Mouse (Mus musculus): ENCODE measurements around the gene Pla2g15. TPM values are rescaled to one million over a fixed set of nuclear protein-coding genes. Genes with fewer than 3 reads are reported as not detected.

The Pla2g15 gene
- polyA plus RNA-seq, 1 experiment from 2014 or later = 3.8 TPM

DNA sequence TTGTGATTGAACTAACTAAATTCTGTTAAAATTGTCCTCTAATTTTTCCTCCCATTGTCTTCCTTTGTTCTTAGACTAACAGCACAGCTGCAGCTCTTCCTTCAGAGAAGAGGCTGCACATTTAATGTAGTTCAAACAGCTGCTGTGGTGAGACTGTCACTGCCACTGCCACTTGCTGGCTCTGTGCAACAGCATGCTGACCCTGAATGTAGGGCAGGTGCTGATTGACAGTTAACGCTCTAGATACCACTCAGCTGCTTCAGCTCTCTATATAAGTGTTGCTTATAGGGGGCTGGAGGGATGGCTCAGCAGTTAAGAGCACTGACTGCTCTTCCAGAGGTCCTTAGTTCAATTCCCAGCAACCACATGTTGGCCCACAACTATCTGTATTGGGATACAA, 37.7 kb upstream of the Pla2g15 start:
- ATAC-seq (ENCODE audit: insufficient read depth) (no peak), DNase-seq (no peak)
- Histone ChIP-seq H3K4me2 (no peak overlapping the region), H3K27me3 (ENCODE audit: insufficient read depth, low read length) (no peaks in the 10 kb centered on the region), H3K4me1 (ENCODE audit: insufficient read depth) (no peaks in the 10 kb centered on the region), H3K9ac (no peak overlapping the region), H3K36me3 (ENCODE audit: insufficient read depth) (peaks cover 59% of the 10 kb centered on the region), H3K27ac (ENCODE audit: low read depth) (0 out of 2 replicates have a peak overlapping the region, but pooled peaks have one; percentile 43), H3K9me3 (ENCODE audit: low read depth, low read length) (no peaks in the 10 kb centered on the region), H3K4me3 (ENCODE audit: low read depth, low read length) (no peak overlapping the region)
- 62% methylated on average over 1 of the region's 1 CpGs for WGBS
- TF ChIP-seq CTCF (IDR thresholded peaks at IDR 0.05; ENCODE audit: low read depth) = no peak

DNA sequence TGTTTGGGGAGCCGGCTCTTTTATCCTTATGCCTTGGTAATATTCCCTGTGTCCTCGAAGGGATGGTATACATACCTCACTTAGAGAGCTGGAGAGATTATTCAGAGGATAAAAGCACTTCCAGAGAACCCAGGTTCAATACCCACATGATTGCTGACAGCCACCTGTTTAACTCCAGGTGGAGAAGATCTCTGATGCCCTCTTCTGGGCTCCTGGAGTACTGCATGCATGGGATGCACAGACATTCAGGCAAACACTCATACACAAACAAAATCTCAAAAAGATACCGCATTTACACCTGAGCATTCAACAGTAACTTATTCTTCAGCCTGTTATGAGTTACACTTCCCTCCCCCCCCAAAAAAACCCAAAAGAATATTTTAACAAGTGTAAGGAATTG, 34.3 kb upstream of the Pla2g15 start:
- TF ChIP-seq CTCF (IDR thresholded peaks at IDR 0.05; ENCODE audit: low read depth) = peak; percentile 62
- no peaks in the 10 kb centered on the region for H3K9me3 ChIP-seq (ENCODE audit: low read depth, low read length)
- no peak overlapping the region for H3K9ac ChIP-seq
- peaks cover 44% of the 10 kb centered on the region for H3K36me3 ChIP-seq (ENCODE audit: insufficient read depth)
- ATAC-seq (ENCODE audit: insufficient read depth) = no peak
- H3K27me3 ChIP-seq (ENCODE audit: insufficient read depth, low read length) = no peaks in the 10 kb centered on the region
- WGBS = 96% methylated on average over 3 of the region's 3 CpGs
- DNase-seq = peak; percentile 49
- H3K4me3 ChIP-seq (ENCODE audit: low read depth, low read length) = no peak overlapping the region
- H3K4me1 ChIP-seq (ENCODE audit: insufficient read depth) = no peaks in the 10 kb centered on the region
- H3K4me2 ChIP-seq = no peak overlapping the region
- H3K27ac ChIP-seq (ENCODE audit: low read depth) = no peak overlapping the region

DNA sequence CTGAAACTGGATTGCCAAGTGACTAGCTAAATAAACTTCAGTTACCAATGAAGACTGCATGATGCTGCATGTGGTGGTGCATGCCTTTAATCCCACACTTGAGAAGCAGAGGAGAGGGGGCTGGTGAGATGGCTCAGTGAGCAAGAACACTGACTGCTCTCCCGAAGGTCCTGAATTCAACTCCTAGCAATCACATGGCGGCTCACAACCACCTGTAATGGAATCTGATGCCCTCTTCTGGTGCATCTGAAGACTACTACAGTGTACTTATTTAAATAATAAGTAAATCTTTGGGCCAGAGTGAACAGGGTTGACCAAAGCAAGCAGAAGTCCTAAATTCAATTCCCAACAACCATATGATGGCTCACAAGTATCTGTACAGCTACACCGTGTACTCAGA, 26.8 kb upstream of the Pla2g15 start:
- Histone ChIP-seq H3K36me3 (ENCODE audit: insufficient read depth) (peaks cover 49% of the 10 kb centered on the region), H3K27me3 (ENCODE audit: insufficient read depth, low read length) (no peaks in the 10 kb centered on the region), H3K9ac (no peak overlapping the region), H3K4me1 (ENCODE audit: insufficient read depth) (no peaks in the 10 kb centered on the region), H3K4me3 (ENCODE audit: low read depth, low read length) (no peak overlapping the region), H3K9me3 (ENCODE audit: low read depth, low read length) (no peaks in the 10 kb centered on the region), H3K4me2 (no peak overlapping the region), H3K27ac (ENCODE audit: low read depth) (no peak overlapping the region)
- ATAC-seq (ENCODE audit: insufficient read depth) = no peak
- WGBS = 77% methylated on average over 3 of the region's 3 CpGs
- DNase-seq = no peak
- TF ChIP-seq CTCF (IDR thresholded peaks at IDR 0.05; ENCODE audit: low read depth) = no peak

DNA sequence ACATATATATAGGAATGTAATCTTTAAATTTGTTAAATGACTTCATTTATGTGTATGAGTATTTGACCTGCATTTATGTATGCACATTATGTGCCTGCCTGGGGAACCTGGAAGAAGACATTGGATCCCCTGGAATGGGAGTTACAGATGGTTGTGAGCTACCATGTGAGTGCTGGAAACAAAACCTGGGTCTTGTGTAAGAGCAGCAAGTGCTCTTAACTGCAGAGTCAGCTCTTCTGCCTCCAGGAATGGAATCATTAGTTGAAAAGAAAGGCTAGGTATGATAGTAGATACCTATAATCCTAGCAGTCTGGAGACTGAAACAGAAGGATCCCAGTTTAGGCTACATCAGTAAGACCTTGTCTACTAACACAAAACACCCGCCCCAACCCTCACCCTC, 24.1 kb upstream of the Pla2g15 start:
- H3K36me3 ChIP-seq (ENCODE audit: insufficient read depth) = peaks cover 60% of the 10 kb centered on the region
- no peak overlapping the region for H3K4me2 ChIP-seq
- DNase-seq (no peak), ATAC-seq (ENCODE audit: insufficient read depth) (no peak)
- H3K4me1 ChIP-seq (ENCODE audit: insufficient read depth) = no peaks in the 10 kb centered on the region
- H3K27ac ChIP-seq (ENCODE audit: low read depth) = no peak overlapping the region
- H3K27me3 ChIP-seq (ENCODE audit: insufficient read depth, low read length) = no peaks in the 10 kb centered on the region
- H3K9ac ChIP-seq = no peak overlapping the region
- WGBS = 94% methylated on average over 1 of the region's 1 CpGs
- H3K9me3 ChIP-seq (ENCODE audit: low read depth, low read length) = no peaks in the 10 kb centered on the region
- no peak overlapping the region for H3K4me3 ChIP-seq (ENCODE audit: low read depth, low read length)
- TF ChIP-seq CTCF (IDR thresholded peaks at IDR 0.05; ENCODE audit: low read depth) = no peak

DNA sequence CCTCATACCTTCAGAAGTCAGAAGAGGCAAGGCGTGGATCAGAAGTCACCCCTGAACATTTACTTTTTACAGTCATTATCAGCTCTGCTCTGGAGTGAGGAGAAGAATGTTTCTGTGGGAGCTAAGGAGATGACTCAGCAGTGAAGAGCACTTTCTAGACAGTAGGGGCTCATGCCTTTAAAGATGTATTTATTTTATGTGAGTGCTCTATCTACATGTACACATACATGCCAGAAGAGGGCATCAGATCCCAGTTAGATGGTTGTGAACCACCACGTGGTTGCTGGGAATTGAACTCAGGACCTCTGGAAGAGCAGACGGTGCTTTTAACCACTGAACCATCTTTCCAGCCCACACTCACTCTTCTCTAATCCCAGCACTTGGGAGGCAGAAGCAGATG, 23.1 kb upstream of the Pla2g15 start:
- no peak overlapping the region for H3K27ac ChIP-seq (ENCODE audit: low read depth)
- no peak for ATAC-seq (ENCODE audit: insufficient read depth)
- H3K4me3 ChIP-seq (ENCODE audit: low read depth, low read length) = no peak overlapping the region
- no peaks in the 10 kb centered on the region for H3K9me3 ChIP-seq (ENCODE audit: low read depth, low read length)
- H3K27me3 ChIP-seq (ENCODE audit: insufficient read depth, low read length) = no peaks in the 10 kb centered on the region
- H3K36me3 ChIP-seq (ENCODE audit: insufficient read depth) = peaks cover 66% of the 10 kb centered on the region
- 58% methylated on average over 3 of the region's 3 CpGs for WGBS
- no peak overlapping the region for H3K4me2 ChIP-seq
- 0 out of 2 replicates have a peak, but pooled peaks have one; percentile 9 for TF ChIP-seq CTCF (IDR thresholded peaks at IDR 0.05; ENCODE audit: low read depth)
- DNase-seq = no peak
- no peak overlapping the region for H3K9ac ChIP-seq
- H3K4me1 ChIP-seq (ENCODE audit: insufficient read depth) = no peaks in the 10 kb centered on the region

DNA sequence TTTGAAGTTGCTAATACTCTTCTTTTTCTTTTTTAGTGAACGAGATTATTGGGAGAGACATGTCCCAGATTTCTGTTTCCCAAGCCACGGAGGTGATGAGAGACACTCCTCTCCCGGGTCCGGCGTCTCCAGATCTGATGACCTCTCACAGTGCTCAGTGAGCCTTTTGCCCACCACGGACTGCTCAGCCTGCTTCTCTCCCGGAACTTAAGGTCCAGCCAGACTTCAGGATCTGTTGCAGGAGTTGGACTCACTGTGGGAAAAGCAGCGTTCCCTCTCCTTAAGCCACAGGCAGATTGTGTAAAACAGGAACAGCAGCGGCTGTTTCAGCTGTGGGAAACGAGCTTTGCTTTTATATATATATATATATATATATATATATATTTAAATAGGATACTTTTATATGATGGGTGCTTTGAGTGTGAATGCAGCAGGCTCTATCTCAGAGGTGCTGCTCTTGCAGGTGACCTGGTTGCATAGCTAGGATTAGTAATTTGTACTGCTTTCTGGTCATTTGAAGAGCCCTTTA, 22.3 kb upstream of the Pla2g15 start:
- 81% methylated on average over 10 of the region's 10 CpGs for WGBS
- H3K4me2 ChIP-seq = no peak overlapping the region
- no peak for ATAC-seq (ENCODE audit: insufficient read depth)
- H3K4me3 ChIP-seq (ENCODE audit: low read depth, low read length) = no peak overlapping the region
- no peaks in the 10 kb centered on the region for H3K9me3 ChIP-seq (ENCODE audit: low read depth, low read length)
- no peak overlapping the region for H3K9ac ChIP-seq
- no peaks in the 10 kb centered on the region for H3K27me3 ChIP-seq (ENCODE audit: insufficient read depth, low read length)
- no peak for TF ChIP-seq CTCF (IDR thresholded peaks at IDR 0.05; ENCODE audit: low read depth)
- H3K36me3 ChIP-seq (ENCODE audit: insufficient read depth) = peaks cover 73% of the 10 kb centered on the region
- no peak for DNase-seq
- no peak overlapping the region for H3K27ac ChIP-seq (ENCODE audit: low read depth)
- no peaks in the 10 kb centered on the region for H3K4me1 ChIP-seq (ENCODE audit: insufficient read depth)

DNA sequence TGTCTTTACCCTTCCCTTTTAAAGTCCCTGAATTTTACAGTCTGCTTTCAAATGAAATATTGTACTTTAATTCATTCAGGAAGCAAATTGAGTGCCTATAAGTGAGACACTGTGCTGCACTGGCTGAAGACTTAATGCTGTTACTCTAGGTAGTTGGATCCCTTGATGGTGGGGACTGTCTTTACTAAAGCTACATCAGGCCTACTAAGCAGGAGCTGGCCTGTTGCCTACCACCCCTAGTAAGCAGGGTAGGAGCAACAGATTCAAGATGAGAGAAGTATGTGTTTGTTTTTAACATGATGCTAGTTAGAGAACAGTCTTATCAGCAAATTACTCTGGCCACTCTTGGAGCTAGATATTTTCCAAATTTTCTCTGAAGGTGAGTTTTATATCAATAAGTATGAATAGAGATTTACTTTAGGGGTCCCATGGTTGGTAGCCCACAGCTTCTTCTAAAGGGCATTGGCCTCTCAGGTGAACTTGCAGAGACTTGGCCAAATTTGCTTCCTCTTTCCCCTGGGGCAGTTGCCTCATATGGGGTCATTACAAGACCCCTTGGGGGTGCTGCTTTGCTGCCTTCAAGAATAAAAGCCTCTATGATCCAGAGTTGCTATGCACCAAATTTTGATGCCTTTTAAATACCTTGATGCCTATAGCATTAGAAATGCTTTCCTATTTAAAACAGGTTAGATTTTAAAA, 20.8 kb upstream of the Pla2g15 start:
- Histone ChIP-seq H3K4me1 (ENCODE audit: insufficient read depth) (0 out of 2 replicates have a peak, but pooled peaks cover 4% of the 10 kb centered on the region), H3K9me3 (ENCODE audit: low read depth, low read length) (no peaks in the 10 kb centered on the region), H3K27ac (ENCODE audit: low read depth) (no peak overlapping the region), H3K9ac (no peak overlapping the region), H3K27me3 (ENCODE audit: insufficient read depth, low read length) (peaks cover 4% of the 10 kb centered on the region; the same call in 1 of the 2 replicates), H3K36me3 (ENCODE audit: insufficient read depth) (peaks cover 75% of the 10 kb centered on the region), H3K4me3 (ENCODE audit: low read depth, low read length) (no peak overlapping the region), H3K4me2 (no peak overlapping the region)
- ATAC-seq (ENCODE audit: insufficient read depth) = no peak
- DNase-seq = no peak
- no peak for TF ChIP-seq CTCF (IDR thresholded peaks at IDR 0.05; ENCODE audit: low read depth)
